Mouse (Mus musculus) urinary bladder, postnatal 14 days (tissue): ENCODE measurements around the gene Skint8.
"Not testable (repeated sequence)": the region's sequence is repeated elsewhere in the genome, so short reads cannot be mapped to it uniquely, and the experiment has no call there.

ENCODE experiments used
- DNase-seq: peaks from one replicate; pipeline ENCODE4 v3.0.0; 2021; ENCODE audit warnings: low spot score

The Skint8 gene

GRCm38 (mm10) chr4:111919092-111919491, at the start of gene Skint8:
Skint8 (plus strand) TSS chr4:111919392.
- no peak for DNase-seq

DNA sequence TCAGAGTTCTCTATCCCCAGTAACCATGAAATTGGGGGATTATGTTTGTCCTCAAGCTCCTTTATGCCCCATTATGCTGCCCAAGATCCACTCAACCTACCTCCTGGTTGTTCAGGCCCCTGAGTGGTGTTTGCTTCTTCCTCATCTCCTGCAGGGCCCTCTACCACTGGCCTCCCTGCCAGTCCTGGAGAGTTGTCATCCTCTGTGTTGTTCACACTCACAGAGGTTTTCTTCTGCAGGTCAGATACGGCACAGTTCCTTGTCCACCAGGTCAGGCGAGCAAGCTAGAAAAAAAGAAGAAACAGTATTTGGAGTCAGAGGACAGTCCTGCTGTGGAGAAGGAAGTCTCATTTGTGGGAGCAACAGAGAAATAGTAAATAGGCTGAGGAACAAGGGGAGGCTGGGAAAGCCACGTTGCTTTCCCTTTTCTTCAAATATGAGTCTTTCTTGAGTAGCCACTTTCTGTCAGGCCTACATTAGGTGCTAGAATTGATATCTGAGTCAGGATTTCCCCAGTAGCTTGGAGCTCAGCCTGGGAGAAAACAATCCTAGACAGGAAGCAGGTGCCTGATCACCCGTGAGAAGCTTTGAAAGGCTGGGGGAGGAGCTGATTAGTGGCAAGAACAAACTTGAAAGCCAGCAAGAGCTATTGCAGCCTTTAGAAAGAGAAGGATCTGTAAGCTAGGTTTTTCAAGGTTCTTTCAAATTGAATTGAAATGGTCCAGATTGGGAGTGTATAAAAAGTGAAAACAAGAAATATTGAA, 38.9 kb upstream of the Skint8 start:
- DNase-seq = peak; percentile 44

GRCm38 (mm10) chr4:111883543-111883942, 35.6 kb upstream of the Skint8 start:
- no peak for DNase-seq

DNA sequence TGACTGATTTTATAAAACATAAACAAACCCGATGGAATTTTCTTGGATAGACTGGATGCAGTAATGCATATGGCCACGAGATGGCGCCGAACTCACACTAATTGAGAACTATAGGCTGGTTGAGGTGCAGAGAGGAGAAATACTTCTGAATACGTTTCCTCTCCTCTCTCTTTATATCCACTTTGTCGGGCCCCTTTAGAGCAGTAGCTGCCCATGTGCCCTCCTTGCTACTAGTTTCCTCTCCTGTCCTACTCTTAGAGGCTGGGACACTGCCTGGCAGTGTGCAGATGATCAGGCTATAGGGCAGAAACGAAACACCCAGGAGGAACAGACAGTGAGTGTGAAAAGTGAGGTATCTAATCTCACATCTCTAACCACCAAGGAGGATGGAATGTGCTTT, 33.2 kb upstream of the Skint8 start:
- peak; percentile 72 for DNase-seq

DNA sequence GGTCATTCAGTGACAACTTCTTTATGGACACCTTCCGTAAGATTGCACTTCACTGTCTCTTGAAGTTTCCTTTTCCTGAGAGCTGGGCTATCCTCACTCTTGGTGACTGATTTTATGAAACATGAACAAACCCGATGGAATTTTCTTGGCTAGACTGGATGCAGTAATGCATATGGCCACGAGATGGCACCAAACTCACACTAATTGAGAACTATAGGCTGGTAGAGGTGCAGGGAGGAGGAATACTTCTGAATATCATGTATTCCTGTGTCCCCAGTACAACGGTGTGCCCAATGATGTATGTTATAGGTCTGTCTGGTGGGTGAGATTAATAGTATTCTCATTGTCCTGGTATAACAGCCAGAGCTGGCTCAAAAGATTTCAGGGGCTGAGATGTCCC, 32.6 kb upstream of the Skint8 start:
- peak; percentile 77 for DNase-seq

GRCm38 (mm10) chr4:111892138-111892537, 27.1 kb upstream of the Skint8 start:
- DNase-seq = no peak

DNA sequence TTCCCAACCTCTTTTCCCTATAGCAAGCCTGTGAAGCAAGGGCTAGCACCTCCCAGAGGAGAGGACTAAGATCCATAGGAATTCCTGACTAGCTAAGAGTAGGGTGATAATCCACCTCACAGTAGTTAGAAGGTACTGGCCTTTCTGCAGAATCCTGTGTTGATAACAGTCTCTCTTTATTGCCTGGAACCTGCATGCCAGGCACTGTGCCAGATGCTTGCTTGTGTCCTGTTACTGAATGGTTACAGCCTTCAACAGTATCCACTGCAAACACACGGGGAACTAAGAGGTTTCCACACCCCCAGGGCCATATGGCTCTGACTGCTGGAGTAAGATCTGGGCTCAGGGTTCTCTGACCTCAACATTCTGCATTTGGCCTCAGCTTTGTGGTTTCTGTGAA, 21.4 kb upstream of the Skint8 start:
- DNase-seq = peak; percentile 25

DNA sequence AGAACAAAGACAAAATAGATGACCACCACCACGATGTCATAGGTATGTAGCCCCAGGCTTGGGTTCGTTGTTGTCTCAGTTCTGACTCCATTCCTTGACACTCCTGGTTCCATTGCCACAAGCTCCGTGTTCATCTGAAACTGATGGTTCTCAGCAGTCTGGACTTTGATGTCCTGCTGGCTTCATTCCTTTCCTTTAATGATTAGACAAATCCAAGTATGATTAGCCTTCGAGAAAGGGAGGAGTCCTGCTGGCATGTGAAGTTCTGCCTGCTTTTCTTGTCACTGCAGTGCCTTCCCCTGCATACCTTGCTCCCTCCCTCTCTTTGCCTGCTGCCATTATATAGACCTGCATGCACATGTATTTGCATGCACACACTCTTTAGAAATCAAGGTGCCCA, 20.6 kb upstream of the Skint8 start:
- peak; percentile 15 for DNase-seq

DNA sequence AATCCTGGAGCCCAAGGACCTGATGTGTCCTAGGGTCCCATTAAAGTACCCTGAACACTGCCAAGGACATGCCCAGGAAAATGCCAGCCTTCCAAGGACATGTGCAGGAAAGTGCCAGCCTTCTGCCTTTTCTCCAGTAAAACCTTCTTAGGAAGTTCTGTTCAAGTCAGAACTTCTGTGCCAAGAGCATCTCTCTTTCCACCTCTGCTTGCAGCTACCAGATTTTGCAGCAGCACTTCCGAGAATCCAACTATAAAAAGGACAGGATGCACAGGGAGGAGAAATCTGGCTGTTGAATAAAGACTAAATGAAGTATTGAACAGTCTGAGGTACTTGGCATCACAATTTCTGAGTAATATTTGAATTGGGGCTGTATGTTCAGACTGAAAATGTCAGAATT, 18.7 kb upstream of the Skint8 start:
- DNase-seq = not testable (repeated sequence)

- peak; percentile 60 for DNase-seq
Measured at GRCm38 (mm10) chr4:111901473-111901872, 17.7 kb upstream of the Skint8 start.

- DNase-seq = peak; percentile 43
Measured at GRCm38 (mm10) chr4:111902775-111903174, 16.4 kb upstream of the Skint8 start, which contains the start of gene Slc5a9. Slc5a9 (minus strand) TSS chr4:111902918.

DNA sequence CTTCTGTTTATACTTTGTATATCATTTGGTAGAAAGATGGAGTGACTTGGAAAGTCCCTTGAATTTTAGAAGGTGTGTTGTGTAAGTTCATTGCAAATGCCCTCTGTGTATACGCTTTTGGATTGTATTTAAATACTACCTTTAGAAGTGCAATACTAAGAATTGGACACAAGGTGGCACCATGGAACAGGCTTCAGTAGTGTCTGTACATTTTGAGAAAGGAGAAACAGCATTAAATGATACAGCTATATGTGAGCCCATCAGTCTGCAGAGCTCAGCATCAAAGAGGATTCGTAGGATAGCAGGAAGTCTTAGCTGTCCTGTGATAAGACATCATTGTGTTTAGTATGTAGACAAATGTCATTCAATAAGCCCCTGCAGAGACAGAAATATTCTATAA, 11.3 kb upstream of the Skint8 start:
- no peak for DNase-seq

GRCm38 (mm10) chr4:111961309-111961708, 42.1 kb downstream of the Skint8 start:
- DNase-seq = no peak

- DNase-seq = not testable (repeated sequence)
Measured at GRCm38 (mm10) chr4:111963241-111963640, 44.0 kb downstream of the Skint8 start.

DNA sequence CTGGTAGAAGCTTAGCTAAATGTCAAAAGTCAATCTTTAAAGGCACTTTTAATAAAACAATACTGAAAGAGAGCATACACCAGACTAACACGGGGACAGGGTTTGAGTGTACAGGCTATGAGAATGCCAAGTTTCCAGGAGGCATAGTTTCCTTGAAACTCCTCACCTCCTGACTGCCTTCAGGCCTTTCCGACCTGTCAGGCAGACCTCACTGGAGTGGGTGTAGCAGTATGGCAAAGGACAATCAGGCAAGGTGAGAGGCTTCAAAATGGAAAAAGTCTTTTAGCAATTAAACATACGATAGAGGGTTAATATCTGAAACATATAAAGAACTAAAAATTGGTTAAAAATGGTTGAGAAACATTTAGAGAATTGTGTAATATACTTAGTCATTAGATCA, 44.5 kb downstream of the Skint8 start:
- no peak for DNase-seq

DNA sequence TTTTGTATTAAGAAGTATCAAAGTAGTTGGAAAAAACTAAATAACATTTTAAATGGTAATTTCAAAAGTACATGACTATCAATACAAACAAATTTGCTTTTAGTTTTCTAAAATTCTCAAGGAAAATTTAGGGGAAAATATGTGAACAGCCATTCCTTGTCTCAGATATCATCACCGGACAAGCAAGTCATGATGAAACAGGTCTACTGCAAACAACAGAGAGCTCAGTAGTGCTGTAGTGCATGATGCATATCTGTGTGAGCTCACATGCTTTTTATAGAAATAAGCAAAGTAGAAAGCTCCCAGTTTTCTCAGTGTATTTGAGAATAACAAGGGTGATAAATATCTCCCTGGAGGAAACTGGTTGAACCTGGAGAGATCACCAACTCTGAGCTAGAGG, 53.4 kb downstream of the Skint8 start, which contains the start of gene Skint7:
Gene Skint7, plus strand, starts transcription at position 301 of the 400 bp plus-strand sequence.
- DNase-seq = no peak
